Mouse (Mus musculus): Measurements from ENCODE around the gene Ctsd. TPM values are rescaled to one million over a fixed set of nuclear protein-coding genes. Genes with fewer than 3 reads are reported as not detected.
"Not testable (repeated sequence)": the region's sequence is repeated elsewhere in the genome, so short reads cannot be mapped to it uniquely, and the experiment has no call there.

Gene Ctsd
- polyA plus RNA-seq, 1 experiment from 2014 or later = 267 TPM

- WGBS = 25% methylated on average over 9 of the region's 9 CpGs
- H3K36me3 ChIP-seq (ENCODE audit: control insufficient read depth, insufficient read depth, low read length) = no peaks in the 10 kb centered on the region
- no peak overlapping the region for H3K4me3 ChIP-seq (ENCODE audit: low read depth, low read length)
- H3K27me3 ChIP-seq (ENCODE audit: control insufficient read depth, insufficient read depth, low read length) = no peaks in the 10 kb centered on the region
- H3K4me2 ChIP-seq (replicated peaks; ENCODE audit: low read depth, low read length) = no peak overlapping the region
- ATAC-seq (ENCODE audit: insufficient number of reproducible peaks, insufficient read depth, low FRiP score, low read depth) = no peak
- 0 out of 2 replicates have a peak, but pooled peaks cover 5% of the 10 kb centered on the region for H3K4me1 ChIP-seq (ENCODE audit: control insufficient read depth, insufficient read depth, low read length)
- no peak overlapping the region for H3K27ac ChIP-seq (ENCODE audit: low read length)
- H3K9ac ChIP-seq (replicated peaks; ENCODE audit: low read depth, low read length) = no peak overlapping the region
- H3K9me3 ChIP-seq (ENCODE audit: control insufficient read depth, low read depth, low read length) = no peaks in the 10 kb centered on the region
Measured at GRCm38 (mm10) chr7:142349308-142349961, 38.4 kb downstream of the Ctsd start.

GRCm38 (mm10) chr7:142347542-142347941 lies 40.3 kb downstream of the Ctsd start:
- no peak overlapping the region for H3K27ac ChIP-seq (ENCODE audit: low read length)
- no peaks in the 10 kb centered on the region for H3K9me3 ChIP-seq (ENCODE audit: control insufficient read depth, low read depth, low read length)
- H3K4me3 ChIP-seq (ENCODE audit: low read depth, low read length) = no peak overlapping the region
- H3K36me3 ChIP-seq (ENCODE audit: control insufficient read depth, insufficient read depth, low read length) = no peaks in the 10 kb centered on the region
- no peak overlapping the region for H3K9ac ChIP-seq (replicated peaks; ENCODE audit: low read depth, low read length)
- no peaks in the 10 kb centered on the region for H3K27me3 ChIP-seq (ENCODE audit: control insufficient read depth, insufficient read depth, low read length)
- H3K4me1 ChIP-seq (ENCODE audit: control insufficient read depth, insufficient read depth, low read length) = 0 out of 2 replicates have a peak, but pooled peaks cover 4% of the 10 kb centered on the region
- no peak for ATAC-seq (ENCODE audit: insufficient number of reproducible peaks, insufficient read depth, low FRiP score, low read depth)
- no peak overlapping the region for H3K4me2 ChIP-seq (replicated peaks; ENCODE audit: low read depth, low read length)
- 49% methylated on average over 4 of the region's 4 CpGs for WGBS

- WGBS = 65% methylated on average over 3 of the region's 3 CpGs
- no peak overlapping the region for H3K9ac ChIP-seq (replicated peaks; ENCODE audit: low read depth, low read length)
- peak overlapping the region; percentile 11; the same call in 1 of the 2 replicates for H3K27ac ChIP-seq (ENCODE audit: low read length)
- H3K4me3 ChIP-seq (ENCODE audit: low read depth, low read length) = no peak overlapping the region
- no peak overlapping the region for H3K4me2 ChIP-seq (replicated peaks; ENCODE audit: low read depth, low read length)
- H3K27me3 ChIP-seq (ENCODE audit: control insufficient read depth, insufficient read depth, low read length) = no peaks in the 10 kb centered on the region
- no peaks in the 10 kb centered on the region for H3K9me3 ChIP-seq (ENCODE audit: control insufficient read depth, low read depth, low read length)
- no peaks in the 10 kb centered on the region for H3K36me3 ChIP-seq (ENCODE audit: control insufficient read depth, insufficient read depth, low read length)
- ATAC-seq (ENCODE audit: insufficient number of reproducible peaks, insufficient read depth, low FRiP score, low read depth) = no peak
- no peaks in the 10 kb centered on the region for H3K4me1 ChIP-seq (ENCODE audit: control insufficient read depth, insufficient read depth, low read length)
Measured at GRCm38 (mm10) chr7:142342247-142342640, 45.6 kb downstream of the Ctsd start.

- no peaks in the 10 kb centered on the region for H3K27me3 ChIP-seq (ENCODE audit: control insufficient read depth, insufficient read depth, low read length)
- no peak overlapping the region for H3K4me2 ChIP-seq (replicated peaks; ENCODE audit: low read depth, low read length)
- no peaks in the 10 kb centered on the region for H3K4me1 ChIP-seq (ENCODE audit: control insufficient read depth, insufficient read depth, low read length)
- WGBS = 44% methylated on average over 10 of the region's 10 CpGs
- H3K9ac ChIP-seq (replicated peaks; ENCODE audit: low read depth, low read length) = no peak overlapping the region
- H3K27ac ChIP-seq (ENCODE audit: low read length) = peak overlapping the region; percentile 10; the same call in 1 of the 2 replicates
- ATAC-seq (ENCODE audit: insufficient number of reproducible peaks, insufficient read depth, low FRiP score, low read depth) = peak; percentile 51; the same call in 1 of the 2 replicates
- no peaks in the 10 kb centered on the region for H3K9me3 ChIP-seq (ENCODE audit: control insufficient read depth, low read depth, low read length)
- no peaks in the 10 kb centered on the region for H3K36me3 ChIP-seq (ENCODE audit: control insufficient read depth, insufficient read depth, low read length)
- no peak overlapping the region for H3K4me3 ChIP-seq (ENCODE audit: low read depth, low read length)
Measured at GRCm38 (mm10) chr7:142341564-142342246, 46.1 kb downstream of the Ctsd start.

- no peaks in the 10 kb centered on the region for H3K36me3 ChIP-seq (ENCODE audit: control insufficient read depth, insufficient read depth, low read length)
- H3K9ac ChIP-seq (replicated peaks; ENCODE audit: low read depth, low read length) = no peak overlapping the region
- H3K4me2 ChIP-seq (replicated peaks; ENCODE audit: low read depth, low read length) = no peak overlapping the region
- H3K27ac ChIP-seq (ENCODE audit: low read length) = no peak overlapping the region
- no peak for ATAC-seq (ENCODE audit: insufficient number of reproducible peaks, insufficient read depth, low FRiP score, low read depth)
- H3K27me3 ChIP-seq (ENCODE audit: control insufficient read depth, insufficient read depth, low read length) = no peaks in the 10 kb centered on the region
- no peaks in the 10 kb centered on the region for H3K9me3 ChIP-seq (ENCODE audit: control insufficient read depth, low read depth, low read length)
- no peak overlapping the region for H3K4me3 ChIP-seq (ENCODE audit: low read depth, low read length)
- H3K4me1 ChIP-seq (ENCODE audit: control insufficient read depth, insufficient read depth, low read length) = no peaks in the 10 kb centered on the region
- whole genome bisulfite sequencing = 57% methylated on average over 10 of the region's 10 CpGs
Measured at GRCm38 (mm10) chr7:142340269-142340970, 47.4 kb downstream of the Ctsd start.

- Histone ChIP-seq H3K9ac (replicated peaks; ENCODE audit: low read depth, low read length) (no peak overlapping the region), H3K9me3 (ENCODE audit: control insufficient read depth, low read depth, low read length) (no peaks in the 10 kb centered on the region), H3K27me3 (ENCODE audit: control insufficient read depth, insufficient read depth, low read length) (no peaks in the 10 kb centered on the region), H3K36me3 (ENCODE audit: control insufficient read depth, insufficient read depth, low read length) (no peaks in the 10 kb centered on the region), H3K4me2 (replicated peaks; ENCODE audit: low read depth, low read length) (no peak overlapping the region), H3K27ac (ENCODE audit: low read length) (no peak overlapping the region), H3K4me1 (ENCODE audit: control insufficient read depth, insufficient read depth, low read length) (peaks cover 5% of the 10 kb centered on the region; the same call in 1 of the 2 replicates), H3K4me3 (ENCODE audit: low read depth, low read length) (no peak overlapping the region)
- 85% methylated on average over 8 of the region's 8 CpGs for WGBS
- ATAC-seq (ENCODE audit: insufficient number of reproducible peaks, insufficient read depth, low FRiP score, low read depth) = no peak
Measured at GRCm38 (mm10) chr7:142335151-142335550, 52.7 kb downstream of the Ctsd start.

GRCm38 (mm10) chr7:142334246-142334645 lies 53.6 kb downstream of the Ctsd start:
- Histone ChIP-seq H3K36me3 (ENCODE audit: control insufficient read depth, insufficient read depth, low read length) (no peaks in the 10 kb centered on the region), H3K4me2 (replicated peaks; ENCODE audit: low read depth, low read length) (no peak overlapping the region), H3K27ac (ENCODE audit: low read length) (peak overlapping the region; percentile 7; the same call in 1 of the 2 replicates), H3K9me3 (ENCODE audit: control insufficient read depth, low read depth, low read length) (no peaks in the 10 kb centered on the region), H3K27me3 (ENCODE audit: control insufficient read depth, insufficient read depth, low read length) (no peaks in the 10 kb centered on the region), H3K4me3 (ENCODE audit: low read depth, low read length) (no peak overlapping the region), H3K4me1 (ENCODE audit: control insufficient read depth, insufficient read depth, low read length) (peaks cover 10% of the 10 kb centered on the region; the same call in 1 of the 2 replicates), H3K9ac (replicated peaks; ENCODE audit: low read depth, low read length) (no peak overlapping the region)
- 6% methylated on average over 3 of the region's 3 CpGs for WGBS
- peak; percentile 63 for ATAC-seq (ENCODE audit: insufficient number of reproducible peaks, insufficient read depth, low FRiP score, low read depth)

- not testable (repeated sequence) for H3K27me3 ChIP-seq (ENCODE audit: control insufficient read depth, insufficient read depth, low read length); ATAC-seq (ENCODE audit: insufficient number of reproducible peaks, insufficient read depth, low FRiP score, low read depth); H3K36me3 ChIP-seq (ENCODE audit: control insufficient read depth, insufficient read depth, low read length); H3K9ac ChIP-seq (replicated peaks; ENCODE audit: low read depth, low read length); H3K4me3 ChIP-seq (ENCODE audit: low read depth, low read length); H3K9me3 ChIP-seq (ENCODE audit: control insufficient read depth, low read depth, low read length); H3K4me1 ChIP-seq (ENCODE audit: control insufficient read depth, insufficient read depth, low read length); H3K4me2 ChIP-seq (replicated peaks; ENCODE audit: low read depth, low read length)
- WGBS = 74% methylated on average over 4 of the region's 9 CpGs
- H3K27ac ChIP-seq (ENCODE audit: low read length) = peak overlapping the region; percentile 44; the same call in 1 of the 2 replicates
Measured at GRCm38 (mm10) chr7:142332741-142333140, 55.1 kb downstream of the Ctsd start.
